Mouse (Mus musculus): ENCODE results near the gene Slc15a3. TPM values are rescaled to one million over a fixed set of nuclear protein-coding genes. Genes with fewer than 3 reads are reported as not detected.

The Slc15a3 gene
- total and polyA plus RNA-seq, 3 experiments = not detected

GRCm38 (mm10) chr19:10846150-10846549 lies 6.6 kb downstream of the Slc15a3 start:
- H3K4me1 ChIP-seq (ENCODE audit: control insufficient read depth in 1 of 2, insufficient read depth in 2 of 2, low read length in 2 of 2) = no peaks in the 10 kb centered on the region
- DNase-seq (ENCODE audit: low read depth, low spot score) = no peak
- H3K36me3 ChIP-seq (ENCODE audit: control insufficient read depth in 1 of 2, insufficient read depth in 2 of 2, low read length in 2 of 2) = no peaks in the 10 kb centered on the region
- peaks cover 0 to 4% of the 10 kb centered on the region in 2 experiments; a peak in 1 of 4 replicates for H3K27me3 ChIP-seq (ENCODE audit: control insufficient read depth in 1 of 2, insufficient read depth in 2 of 2, low read length in 2 of 2)
- H3K9ac ChIP-seq (ENCODE audit: control insufficient read depth, low read depth, low read length, poor library complexity, severe bottlenecking) = no peak overlapping the region
- no peak overlapping the region for H3K27ac ChIP-seq (ENCODE audit: control insufficient read depth, low read depth, low read length)
- no peaks in the 10 kb centered on the region for H3K79me2 ChIP-seq (ENCODE audit: control insufficient read depth, insufficient read depth, low read length, poor library complexity)
- TF ChIP-seq TAL1 (IDR thresholded peaks at IDR 0.05; ENCODE audit: low read length) = no peak
- H3K9me3 ChIP-seq (replicated peaks; ENCODE audit: insufficient read depth, low read length) = no peaks in the 10 kb centered on the region
- H3K4me3 ChIP-seq (ENCODE audit: control insufficient read depth in 1 of 2, insufficient read depth in 1 of 2, low read depth in 2 of 2, low read length in 2 of 2) = no peak overlapping the region

GRCm38 (mm10) chr19:10847311-10848087 lies 8.0 kb downstream of the Slc15a3 start:
- no peak overlapping the region for H3K4me3 ChIP-seq (ENCODE audit: control insufficient read depth in 1 of 2, insufficient read depth in 1 of 2, low read depth in 2 of 2, low read length in 2 of 2)
- H3K9ac ChIP-seq (ENCODE audit: control insufficient read depth, low read depth, low read length, poor library complexity, severe bottlenecking) = no peak overlapping the region
- peaks cover 0 to 4% of the 10 kb centered on the region in 2 experiments; a peak in 1 of 4 replicates for H3K27me3 ChIP-seq (ENCODE audit: control insufficient read depth in 1 of 2, insufficient read depth in 2 of 2, low read length in 2 of 2)
- no peak for DNase-seq (ENCODE audit: low read depth, low spot score)
- H3K79me2 ChIP-seq (ENCODE audit: control insufficient read depth, insufficient read depth, low read length, poor library complexity) = no peaks in the 10 kb centered on the region
- H3K4me1 ChIP-seq (ENCODE audit: control insufficient read depth in 1 of 2, insufficient read depth in 2 of 2, low read length in 2 of 2) = no peaks in the 10 kb centered on the region
- TF ChIP-seq NELFE (IDR thresholded peaks at IDR 0.05; ENCODE audit: low read depth, low read length) = no peak
- no peak for TF ChIP-seq EP300 (IDR thresholded peaks at IDR 0.05; ENCODE audit: low read depth in 1 of 2, low read length in 2 of 2)
- TF ChIP-seq ETS1 (IDR thresholded peaks at IDR 0.05; ENCODE audit: low read depth, low read length) = no peak
- no peak for TF ChIP-seq MYC (IDR thresholded peaks at IDR 0.05; ENCODE audit: low read depth, low read length)
- TF ChIP-seq ZC3H11A (IDR thresholded peaks at IDR 0.05; ENCODE audit: low read depth, low read length) = no peak
- no peak for TF ChIP-seq KAT2A (conservative IDR thresholded peaks at IDR 0.05; ENCODE audit: low read depth, low read length)
- TF ChIP-seq ZMIZ1 (IDR thresholded peaks at IDR 0.05; ENCODE audit: low read depth, low read length) = no peak
- no peak for TF ChIP-seq POLR2AphosphoS2 (IDR thresholded peaks at IDR 0.05; ENCODE audit: low read length)
- no peak for TF ChIP-seq TAL1 (IDR thresholded peaks at IDR 0.05; ENCODE audit: low read length)
- TF ChIP-seq JUND (IDR thresholded peaks at IDR 0.05; ENCODE audit: low read depth, low read length) = no peak
- no peak for TF ChIP-seq E2F4 (IDR thresholded peaks at IDR 0.05; ENCODE audit: borderline replicate concordance, low read depth, low read length)
- no peak for TF ChIP-seq USF1 (IDR thresholded peaks at IDR 0.05; ENCODE audit: low read depth, low read length)
- TF ChIP-seq POLR2AphosphoS5 (IDR thresholded peaks at IDR 0.05; ENCODE audit: borderline replicate concordance, low read depth, low read length) = no peak
- no peak for TF ChIP-seq HCFC1 (IDR thresholded peaks at IDR 0.05; ENCODE audit: low read depth, low read length)
- no peaks in the 10 kb centered on the region for H3K9me3 ChIP-seq (replicated peaks; ENCODE audit: insufficient read depth, low read length)
- H3K27ac ChIP-seq (ENCODE audit: control insufficient read depth, low read depth, low read length) = no peak overlapping the region
- no peaks in the 10 kb centered on the region for H3K36me3 ChIP-seq (ENCODE audit: control insufficient read depth in 1 of 2, insufficient read depth in 2 of 2, low read length in 2 of 2)
